Mouse (Mus musculus) induced T-regulatory cell, adult 2 months (primary cell): ENCODE data around the gene Lsamp.

Experiments
- DNase-seq: peaks from one replicate; pipeline ENCODE4 v3.0.0-alpha.2; 2012; ENCODE audit warnings: low read depth

Gene Lsamp

DNA sequence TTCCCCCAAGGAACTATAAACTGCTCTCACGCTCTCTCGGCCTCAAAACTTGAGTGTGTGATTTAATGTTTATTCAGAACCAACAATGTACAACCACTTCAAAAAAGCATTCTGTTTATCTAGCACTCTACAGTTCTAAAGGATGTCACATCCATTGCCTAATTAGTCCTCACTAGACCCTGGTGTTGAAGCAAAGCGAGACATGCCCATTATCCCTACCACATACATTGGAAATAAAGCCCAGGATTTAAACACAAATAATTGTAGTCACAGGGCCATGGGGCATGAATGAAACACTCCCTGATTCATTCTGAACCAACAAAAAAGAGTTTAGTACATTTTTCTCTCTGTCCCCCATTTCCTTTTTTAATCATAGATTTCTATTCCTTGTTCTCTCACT lies 1567.0 kb downstream of the Lsamp start:
- DNase-seq: no peak

DNA sequence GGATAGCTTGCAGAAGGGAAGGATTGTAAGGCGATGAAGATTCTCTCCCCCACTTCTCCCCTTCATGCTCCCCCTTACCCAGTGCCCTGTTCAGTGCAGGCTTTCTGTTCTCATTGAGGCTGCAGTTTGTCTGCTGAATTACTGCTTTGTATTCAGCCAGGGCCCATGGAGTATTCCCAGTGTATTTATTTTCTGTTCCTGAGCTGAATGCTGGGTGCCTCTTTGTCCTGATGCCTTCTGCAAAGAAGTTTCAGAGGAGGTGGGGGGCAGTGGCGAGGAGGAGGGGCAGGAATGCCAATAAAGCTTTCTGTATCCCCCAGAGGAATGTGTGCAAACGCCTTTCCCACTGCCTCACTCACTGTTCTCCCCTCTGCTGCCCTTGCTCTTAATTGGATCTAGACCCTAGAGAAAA lies 1567.7 kb downstream of the Lsamp start:
- DNase-seq: no peak

DNA sequence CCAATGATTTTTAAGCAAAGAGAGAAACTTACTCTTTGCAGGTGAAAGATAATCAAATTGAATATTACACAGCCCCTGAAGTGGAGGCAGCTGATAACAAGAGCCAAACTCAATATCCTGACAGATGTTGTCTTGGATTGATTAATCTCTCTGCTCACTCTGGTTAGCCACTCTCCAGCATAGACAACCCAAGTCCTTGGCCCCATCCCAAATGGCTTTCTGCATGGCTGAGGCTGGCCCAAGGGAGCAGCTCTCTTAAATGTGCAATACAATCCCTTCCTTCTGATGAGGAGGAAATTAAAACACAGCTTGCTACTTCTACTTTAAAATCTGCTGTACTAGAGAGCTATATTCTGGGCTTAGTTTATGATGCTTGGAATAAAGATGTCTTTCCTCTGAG lies 1572.9 kb downstream of the Lsamp start:
- DNase-seq: no peak

DNA sequence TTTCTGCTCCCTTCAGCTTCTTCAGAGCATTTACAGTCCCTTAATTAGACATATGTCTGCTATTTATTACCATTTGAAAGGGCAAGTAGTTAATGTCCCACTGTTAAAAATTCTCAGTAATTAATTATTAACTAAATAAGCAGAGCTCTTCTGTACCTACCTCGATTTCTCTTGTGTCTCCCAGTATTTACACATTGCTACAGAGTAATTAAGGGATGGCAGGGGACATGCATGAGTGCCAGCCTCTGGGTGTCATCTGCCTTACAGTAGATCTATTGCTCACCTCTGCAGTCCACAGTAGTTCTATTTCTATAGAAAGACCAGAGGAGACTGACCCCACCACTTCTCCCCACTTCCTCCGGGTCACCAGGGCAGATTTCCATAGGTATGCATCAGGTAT lies 1581.1 kb downstream of the Lsamp start:
- DNase-seq: no peak

DNA sequence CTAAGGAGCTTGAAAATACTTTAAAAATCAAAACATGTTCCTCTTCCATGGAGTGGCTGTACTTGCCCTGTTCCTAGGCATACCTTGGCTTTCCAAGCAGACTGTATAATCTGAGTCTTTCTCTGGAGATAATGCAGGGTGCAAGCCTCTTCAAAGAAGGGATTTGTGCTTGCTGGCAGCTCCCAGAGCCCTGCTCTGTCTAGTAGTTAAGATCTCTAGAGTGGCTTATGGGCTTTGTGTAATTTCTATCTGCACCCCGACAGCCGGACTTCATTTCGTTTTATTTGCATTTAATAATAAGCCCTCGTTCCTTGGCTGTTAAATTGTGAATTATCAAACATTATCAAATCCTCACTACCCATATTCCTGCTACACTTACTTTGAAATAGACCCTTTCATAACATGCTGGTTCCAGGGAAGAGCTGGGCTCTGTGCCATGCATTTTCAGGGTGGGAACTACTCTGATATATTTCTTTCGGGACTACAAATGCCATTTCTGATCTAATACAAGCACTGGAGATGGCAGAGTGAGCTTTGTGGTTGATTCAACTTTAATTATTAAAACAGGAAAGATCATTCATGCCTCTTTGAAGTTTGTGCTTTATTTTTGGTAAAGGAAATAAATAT lies 1604.6 kb downstream of the Lsamp start:
- no peak for DNase-seq

DNA sequence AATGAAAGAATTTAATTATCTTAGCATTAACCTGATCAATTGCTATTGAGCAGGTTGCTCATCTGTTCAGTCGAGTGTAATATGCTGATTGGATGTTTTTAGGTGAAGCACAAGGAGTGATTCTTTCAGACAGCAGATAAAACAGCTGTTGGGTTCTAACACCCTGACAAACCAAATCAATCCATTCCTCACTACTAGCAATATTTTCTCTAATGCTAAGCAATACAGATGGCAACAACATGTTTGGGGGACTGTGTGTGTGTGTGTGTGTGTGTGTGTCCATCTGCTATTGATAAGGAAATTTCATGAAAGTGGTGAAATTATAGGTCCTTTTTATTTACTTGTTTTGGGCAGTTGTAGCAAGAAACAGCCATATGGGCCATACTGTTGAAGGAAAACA lies 1628.1 kb downstream of the Lsamp start:
- no peak for DNase-seq

DNA sequence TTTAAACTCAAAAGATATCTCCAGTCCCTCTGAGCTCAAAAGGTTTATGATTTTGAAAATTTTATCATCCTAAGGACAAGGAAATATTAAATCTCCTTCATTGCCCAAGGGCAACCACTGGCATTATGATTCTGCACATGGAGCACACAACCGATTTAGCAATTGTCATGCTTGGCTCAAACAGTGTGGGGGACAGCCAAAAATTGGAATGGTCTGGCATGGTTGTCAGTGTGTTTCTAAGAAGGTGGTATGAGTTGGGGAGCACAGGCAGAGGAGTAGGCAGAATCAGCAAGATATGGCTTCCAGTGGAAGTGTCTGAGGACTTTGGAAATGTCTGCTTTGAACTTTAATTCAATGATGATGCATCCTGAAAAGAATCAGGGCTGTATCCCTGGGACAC lies 1639.7 kb downstream of the Lsamp start:
- DNase-seq: no peak

- no peak for DNase-seq
Measured at GRCm38 (mm10) chr16:41633898-41634297, 1649.7 kb downstream of the Lsamp start.

DNA sequence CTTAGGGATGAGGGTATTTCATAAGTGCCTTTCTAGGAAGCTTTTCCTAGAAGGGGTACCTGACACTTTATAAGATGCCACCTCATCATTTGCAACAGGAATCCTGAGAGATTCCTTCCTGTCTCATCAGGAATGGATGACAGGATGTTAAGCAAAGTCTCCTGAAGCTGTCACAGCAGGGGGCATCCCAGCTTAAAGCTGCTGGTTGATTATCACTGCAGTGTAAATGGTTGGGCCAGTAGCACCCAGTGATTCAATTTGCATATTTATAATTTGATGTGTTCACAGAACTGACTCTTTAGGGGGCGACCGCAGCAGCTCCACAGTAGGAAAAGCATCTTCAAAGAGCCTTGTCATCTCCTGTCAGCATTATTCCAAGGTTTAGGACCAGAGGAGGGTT lies 1656.7 kb downstream of the Lsamp start:
- no peak for DNase-seq

DNA sequence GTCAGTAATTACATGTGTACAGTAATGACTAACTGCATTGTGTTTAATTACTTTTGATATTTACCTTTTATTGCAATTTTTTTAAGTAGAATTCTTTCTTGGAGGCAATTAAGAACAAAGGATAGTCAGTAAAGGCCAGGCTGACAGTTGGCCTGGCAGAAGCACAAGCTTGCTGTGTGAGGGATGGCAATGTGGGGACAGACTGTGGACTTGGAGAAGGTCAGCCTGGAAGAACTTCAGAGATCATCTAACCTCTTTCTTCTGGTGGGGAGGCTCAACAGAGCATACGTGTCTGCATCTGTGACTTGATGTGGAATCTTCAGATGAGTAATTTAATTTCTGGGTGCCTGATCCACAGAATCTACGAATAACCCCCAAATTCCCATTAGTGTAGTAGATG lies 1669.1 kb downstream of the Lsamp start:
- no peak for DNase-seq

DNA sequence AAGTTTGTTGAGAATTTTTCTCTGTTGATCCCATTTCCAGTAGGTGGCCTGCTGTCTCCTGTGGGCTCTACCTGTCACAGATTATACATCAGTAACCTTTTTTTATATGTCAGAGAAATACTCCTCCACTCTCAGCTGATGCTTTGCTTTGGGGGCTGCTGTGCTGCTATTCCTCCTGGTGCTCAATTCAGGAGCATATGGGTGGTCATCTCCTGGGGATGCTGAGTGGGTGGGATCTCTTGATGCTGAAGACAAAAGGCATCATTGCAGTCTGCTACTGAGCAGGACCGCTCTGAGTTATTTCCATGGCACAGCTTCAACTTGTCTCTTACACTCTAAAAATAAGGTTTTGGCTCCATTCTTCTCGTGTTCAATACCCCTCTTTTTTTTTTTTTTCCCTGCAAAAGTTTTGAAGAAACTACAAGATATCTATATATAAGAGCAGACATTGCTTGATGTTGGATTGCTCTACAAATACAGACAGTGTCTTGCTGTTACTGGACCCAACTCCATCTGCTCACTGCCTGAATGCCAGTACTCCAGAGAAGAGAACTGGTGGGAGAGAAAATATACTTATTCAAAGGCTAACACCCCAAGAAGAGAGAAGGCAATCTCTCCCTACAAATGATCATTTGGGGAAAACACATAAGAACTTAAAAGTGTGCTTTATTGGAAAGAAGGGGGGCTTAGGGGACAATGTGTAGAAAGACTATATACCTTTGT lies 1690.3 kb downstream of the Lsamp start:
- no peak for DNase-seq

- DNase-seq: no peak
Measured at GRCm38 (mm10) chr16:41675774-41676173, 1691.6 kb downstream of the Lsamp start.

DNA sequence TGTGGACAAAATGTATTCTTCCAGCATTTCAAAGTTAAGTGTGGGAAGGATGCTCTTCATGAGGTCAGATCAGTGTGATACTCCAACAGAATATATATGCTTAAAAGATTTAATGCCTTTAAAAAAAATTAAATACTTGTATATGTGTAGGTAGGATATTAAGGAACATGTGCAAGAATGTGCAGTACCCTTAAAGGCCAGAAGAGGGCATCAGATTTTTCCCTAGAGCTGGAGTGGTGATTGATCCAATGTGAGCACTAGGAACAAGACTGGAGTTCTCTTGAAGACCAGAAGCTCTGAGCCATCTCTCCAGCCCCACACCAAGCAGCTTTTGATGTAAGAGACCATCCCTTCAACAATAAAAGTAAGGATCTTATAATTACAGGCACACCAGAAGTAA lies 1708.3 kb downstream of the Lsamp start:
- DNase-seq: peak; percentile 3

DNA sequence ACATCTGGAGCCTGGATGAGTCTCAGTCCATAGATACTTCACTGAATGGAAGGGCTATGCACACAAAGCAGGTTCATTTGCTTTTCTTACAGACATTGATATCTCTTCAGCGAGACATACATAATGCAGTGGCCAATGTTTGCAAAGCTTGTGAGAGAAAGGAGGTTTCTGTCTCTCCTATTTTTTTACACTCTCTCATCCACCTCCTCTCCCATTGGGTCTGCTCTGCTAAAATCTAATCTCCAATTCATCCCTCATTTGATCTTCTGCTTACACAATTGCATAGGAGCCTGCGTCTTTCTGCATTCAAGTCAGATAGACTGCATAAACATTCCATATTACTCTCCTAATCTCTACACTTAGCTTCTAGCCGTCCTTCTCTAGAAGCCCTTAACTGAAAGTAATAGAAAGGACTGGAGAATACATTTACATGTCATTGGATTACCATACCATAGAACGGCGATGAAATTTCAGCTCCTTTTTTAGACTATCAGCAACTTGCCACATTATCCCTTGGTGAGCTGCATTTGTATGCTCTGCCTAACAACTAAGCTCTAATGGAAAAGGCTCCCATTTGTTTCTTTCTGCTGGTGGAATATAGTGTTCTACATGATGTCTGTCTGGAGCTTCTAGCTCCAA lies 1717.7 kb downstream of the Lsamp start:
- DNase-seq: no peak

GRCm38 (mm10) chr16:41728900-41729585 lies 1744.9 kb downstream of the Lsamp start:
- no peak for DNase-seq

- DNase-seq: no peak
Measured at GRCm38 (mm10) chr16:41729911-41730310, 1745.8 kb downstream of the Lsamp start.

GRCm38 (mm10) chr16:41745037-41745436 lies 1760.9 kb downstream of the Lsamp start:
- DNase-seq: no peak

DNA sequence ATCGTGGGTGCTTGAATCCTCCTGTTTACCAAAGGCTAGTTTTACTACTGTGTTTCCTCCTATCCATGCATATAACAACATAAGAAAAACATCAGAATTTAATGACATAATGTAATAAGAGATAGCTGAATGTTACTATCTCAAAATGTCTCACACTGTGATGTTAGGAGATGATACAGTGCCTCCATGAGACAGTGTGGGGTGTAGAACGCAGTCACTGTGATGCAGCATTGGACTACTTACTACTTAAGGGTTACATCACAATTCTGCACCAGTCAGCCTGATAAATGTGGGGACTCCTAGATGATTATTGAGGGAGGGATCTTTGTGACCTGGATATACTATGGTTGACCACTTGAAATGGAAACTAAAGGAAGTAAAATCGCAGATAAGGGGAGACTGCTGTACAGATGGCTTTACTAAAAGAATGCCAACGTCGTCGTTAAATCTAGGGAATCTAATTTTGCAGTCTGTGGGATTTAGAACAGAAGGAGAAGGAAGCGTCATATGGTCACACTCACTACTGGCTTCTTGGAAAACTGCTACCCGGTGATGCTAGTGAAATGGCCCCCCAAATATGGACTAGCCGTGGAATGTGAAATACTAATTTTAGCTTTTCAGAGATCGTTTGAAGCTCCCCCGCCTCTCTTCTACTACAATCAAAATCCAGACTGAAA lies 1762.2 kb downstream of the Lsamp start:
- DNase-seq: no peak

DNA sequence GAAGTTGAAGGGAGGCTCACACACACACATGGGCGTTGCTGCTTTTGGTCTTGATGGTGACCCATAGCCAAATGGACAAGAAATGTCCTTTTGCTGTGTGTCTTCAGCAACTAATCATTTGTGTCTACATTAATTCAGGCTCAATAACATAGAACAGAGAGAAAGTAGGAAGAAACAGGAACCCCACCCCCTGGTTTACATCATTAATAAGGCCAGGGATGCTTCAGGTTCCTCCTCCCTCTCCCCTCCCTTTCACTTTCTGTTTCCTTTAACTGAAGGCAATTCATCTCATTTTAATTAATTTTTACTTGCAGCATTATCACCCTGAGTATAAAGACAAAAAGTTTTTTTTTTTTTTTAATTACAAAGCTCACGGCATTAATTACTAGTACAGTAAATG lies 1763.7 kb downstream of the Lsamp start:
- no peak for DNase-seq

- no peak for DNase-seq
Measured at GRCm38 (mm10) chr16:41748759-41749158, 1764.6 kb downstream of the Lsamp start.

- no peak for DNase-seq
Measured at GRCm38 (mm10) chr16:41764285-41764684, 1780.1 kb downstream of the Lsamp start.

DNA sequence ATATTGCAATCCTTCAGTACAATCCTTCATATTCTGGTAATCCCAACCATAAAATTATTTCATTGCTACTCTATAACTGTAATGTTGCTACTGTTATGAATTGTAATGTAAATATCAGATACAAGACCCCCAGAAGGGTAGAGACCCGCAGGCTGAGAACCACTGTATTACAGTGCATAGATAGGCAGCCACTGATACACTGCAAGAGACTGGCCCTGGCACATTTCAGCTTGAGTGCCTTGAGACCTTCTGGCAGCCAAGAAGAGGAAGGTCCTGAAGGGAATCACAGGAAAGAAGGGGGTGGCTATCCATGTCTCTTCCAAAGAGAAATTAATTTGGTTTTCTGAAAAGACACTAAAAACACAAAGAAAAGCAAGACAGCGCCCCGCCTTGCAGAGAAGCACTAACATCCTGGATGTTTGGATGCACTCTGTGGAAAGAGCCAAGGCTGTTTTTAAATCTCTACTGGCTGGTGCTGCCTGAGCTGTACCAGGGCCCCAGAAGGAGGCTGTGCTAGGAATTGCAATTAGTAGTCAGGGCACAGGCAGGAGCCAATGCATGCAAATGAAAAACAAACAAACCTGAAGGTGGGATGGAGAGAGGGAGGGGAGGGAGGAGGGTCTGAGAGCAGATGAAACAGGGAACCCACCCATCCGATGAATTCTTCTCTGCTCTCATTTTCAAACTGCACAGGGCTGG lies 1787.4 kb downstream of the Lsamp start:
- no peak for DNase-seq
